Mouse (Mus musculus) right cerebral cortex, postnatal 4 days (tissue): Measurements from ENCODE around the gene Snd1.

ENCODE experiments used
- DNase-seq: peaks from one replicate; pipeline ENCODE4 v3.0.0-alpha.2; 2022

Snd1 gene

GRCm38 (mm10) chr6:28717203-28717844 lies 242.4 kb downstream of the Snd1 start:
- DNase-seq, result no peak

GRCm38 (mm10) chr6:28717845-28718237 lies 242.9 kb downstream of the Snd1 start:
- DNase-seq, result no peak

DNA sequence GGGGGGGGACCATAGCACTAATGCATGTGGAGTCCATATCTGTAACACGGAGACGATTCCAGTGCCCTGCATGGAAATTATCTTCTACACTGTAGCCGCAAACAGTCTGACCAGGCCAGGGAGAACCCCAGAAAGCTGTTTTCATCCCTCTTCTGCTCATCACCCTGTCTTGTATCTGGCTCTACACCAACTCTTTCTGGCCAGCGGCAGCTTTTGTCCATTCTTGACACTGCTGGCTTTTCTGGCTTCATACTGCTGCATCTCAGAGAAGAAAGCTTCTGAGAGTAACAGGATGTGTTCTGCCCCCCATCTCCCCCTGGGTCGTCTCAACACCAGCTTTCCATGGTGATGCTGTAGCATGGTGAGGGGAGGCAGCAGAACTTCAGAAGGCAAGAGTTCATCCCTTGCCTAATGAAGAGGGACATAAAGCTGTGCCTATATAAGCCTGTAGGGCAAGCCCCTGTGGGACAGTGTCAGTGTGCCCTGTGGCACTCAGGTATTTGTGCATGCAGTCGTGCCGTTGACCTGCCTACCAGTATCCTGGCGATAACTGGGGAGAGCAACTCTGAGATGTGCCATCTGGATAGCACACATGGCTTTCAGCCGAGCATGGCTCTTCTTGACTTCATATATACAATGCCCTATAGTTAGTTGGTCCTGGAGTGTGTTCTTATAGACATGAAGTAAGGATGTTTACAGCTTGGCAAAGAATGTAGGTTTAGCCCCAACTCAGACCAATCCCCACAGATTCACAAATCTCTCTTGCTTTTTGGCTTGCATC lies 245.6 kb downstream of the Snd1 start:
- DNase-seq, result no peak

GRCm38 (mm10) chr6:28723059-28723458 lies 248.1 kb downstream of the Snd1 start:
- no peak for DNase-seq

DNA sequence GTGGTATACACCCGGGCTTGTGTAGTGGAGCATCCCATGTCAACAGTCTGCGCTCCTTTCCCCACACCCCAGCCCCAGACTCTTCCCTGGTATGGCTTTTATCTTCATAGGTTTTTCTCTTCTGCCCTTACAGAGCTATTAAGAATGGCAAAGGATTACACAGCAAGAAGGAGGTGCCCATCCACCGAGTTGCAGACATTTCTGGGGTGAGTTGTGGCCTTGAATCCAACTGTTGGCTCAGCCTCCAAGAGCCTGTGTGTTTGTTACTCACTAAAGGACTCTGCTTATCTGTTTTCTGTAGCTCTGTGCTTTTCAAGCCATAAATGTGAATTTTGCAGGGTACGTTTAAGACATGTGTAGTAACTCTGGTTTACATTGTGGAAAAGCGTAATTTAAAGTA lies 249.8 kb downstream of the Snd1 start:
- DNase-seq, result no peak

- no peak for DNase-seq
These were observed 254.3 kb downstream of the Snd1 start for GRCm38 (mm10) chr6:28729236-28729635.

DNA sequence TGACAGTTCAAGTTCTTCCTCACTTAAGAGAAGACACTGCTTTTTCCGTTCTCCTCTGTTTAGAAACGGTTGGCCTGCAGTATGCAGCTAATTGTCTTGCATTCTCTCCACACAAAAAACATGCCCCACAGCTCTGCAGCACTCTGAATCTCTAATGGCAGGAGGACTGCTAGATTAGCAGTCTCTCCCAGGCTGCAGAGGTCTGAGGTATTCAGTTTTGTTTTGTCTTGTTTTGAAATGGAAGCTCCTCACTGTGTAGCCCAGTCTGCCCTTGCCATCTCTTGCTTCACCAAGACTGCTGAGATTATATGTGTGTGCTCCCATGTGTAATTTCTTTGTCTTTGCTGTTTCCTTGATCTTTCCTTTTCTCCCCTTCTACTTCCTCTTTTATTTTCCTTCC lies 254.7 kb downstream of the Snd1 start:
- no peak for DNase-seq

DNA sequence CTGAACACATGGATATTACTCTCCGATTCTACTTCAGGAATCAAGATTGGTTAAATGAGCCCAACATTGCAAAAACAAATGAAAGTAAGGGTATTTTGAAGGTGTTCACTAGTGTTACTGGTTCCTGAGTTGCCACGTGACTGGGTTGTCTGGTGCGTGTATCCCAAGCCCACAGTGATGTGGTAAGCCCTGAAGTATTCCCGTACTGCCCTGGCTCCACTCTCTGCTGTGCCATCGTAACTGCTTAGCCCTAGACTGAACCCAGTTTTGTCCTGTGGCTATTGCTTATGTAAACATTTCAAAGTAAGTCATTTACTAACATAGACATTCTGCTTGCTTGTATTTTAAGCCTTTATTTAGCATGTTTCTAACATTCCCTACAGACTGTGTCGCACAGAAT lies 256.3 kb downstream of the Snd1 start:
- DNase-seq, result no peak

- no peak for DNase-seq
These were observed 259.1 kb downstream of the Snd1 start for GRCm38 (mm10) chr6:28733884-28734647.

GRCm38 (mm10) chr6:28735116-28735515 lies 260.2 kb downstream of the Snd1 start:
- no peak for DNase-seq

DNA sequence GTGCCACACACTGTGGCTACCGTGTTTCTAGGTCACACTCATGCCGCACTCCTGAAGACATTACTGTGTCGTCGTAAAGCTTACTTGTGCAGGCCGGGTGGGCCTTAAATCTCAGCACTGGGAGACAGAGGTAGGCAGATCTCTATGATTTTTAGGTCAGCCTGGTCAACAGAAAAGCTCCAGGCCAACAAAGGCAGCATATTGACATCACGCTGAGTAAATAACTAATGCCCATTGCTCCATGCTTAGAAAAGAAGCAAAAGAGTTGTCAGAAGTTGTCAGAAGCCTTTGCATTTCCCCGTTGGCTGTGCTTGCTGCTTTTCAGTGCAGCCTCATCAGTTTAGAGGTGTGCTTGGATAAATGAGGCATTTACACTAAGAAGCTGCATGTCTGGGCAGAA lies 261.7 kb downstream of the Snd1 start:
- no peak for DNase-seq

DNA sequence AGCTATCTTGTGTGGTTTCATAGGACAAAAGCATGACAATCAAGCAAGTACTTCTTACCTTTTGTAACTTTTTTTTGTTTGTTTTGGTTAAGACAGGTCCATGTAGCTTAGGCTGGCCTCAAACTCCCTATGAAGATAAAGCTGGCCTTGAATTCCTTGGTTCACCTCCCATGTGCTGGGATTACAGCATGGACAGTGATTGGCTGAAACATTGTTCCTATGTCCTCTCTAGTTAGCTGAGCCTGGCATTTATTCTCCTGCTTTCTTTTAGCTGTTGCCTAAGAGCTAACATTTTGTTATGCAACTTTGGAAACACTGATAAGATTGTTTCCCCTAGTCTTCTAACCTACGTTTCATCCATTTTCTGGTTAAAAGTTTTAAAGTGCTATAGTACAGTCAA lies 262.7 kb downstream of the Snd1 start:
- no peak for DNase-seq

DNA sequence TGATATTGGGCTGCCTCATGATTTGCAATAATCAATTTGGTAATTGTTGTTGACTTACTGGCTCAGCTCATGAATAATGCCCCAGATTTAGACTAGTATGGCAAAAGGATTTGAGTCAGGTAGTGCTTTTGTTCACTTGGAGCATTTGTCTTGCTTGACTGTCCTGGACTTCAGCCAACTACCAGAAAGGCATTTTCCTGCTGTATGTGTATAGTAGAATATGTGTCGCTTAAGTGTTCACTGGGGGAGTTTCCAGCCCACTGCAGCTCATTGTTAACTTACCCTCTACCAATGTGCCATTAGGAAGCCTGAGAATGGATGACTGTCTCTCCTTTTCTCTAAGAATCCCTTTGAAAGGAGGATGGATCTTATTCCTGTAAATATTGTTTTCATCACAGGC lies 268.6 kb downstream of the Snd1 start:
- no peak for DNase-seq

DNA sequence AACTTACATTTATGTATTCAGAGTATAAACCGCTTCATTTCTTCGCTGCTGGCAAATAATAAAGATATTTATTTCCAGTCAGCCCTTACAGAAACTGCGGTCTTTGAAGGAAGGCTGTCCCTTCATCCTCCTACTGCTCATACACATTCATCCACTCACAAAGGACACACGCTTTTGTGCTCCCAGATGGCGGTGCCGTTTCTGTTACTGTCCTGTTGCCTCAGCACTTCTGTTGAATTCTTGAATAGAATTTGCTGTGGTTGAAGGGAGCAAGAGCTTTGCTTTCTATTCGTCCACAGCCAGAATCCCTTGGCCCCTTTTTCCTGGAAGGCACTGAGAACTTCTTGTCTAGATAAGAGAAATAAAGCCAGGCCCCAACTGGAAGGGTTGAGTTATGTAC lies 270.9 kb downstream of the Snd1 start:
- DNase-seq, result no peak

DNA sequence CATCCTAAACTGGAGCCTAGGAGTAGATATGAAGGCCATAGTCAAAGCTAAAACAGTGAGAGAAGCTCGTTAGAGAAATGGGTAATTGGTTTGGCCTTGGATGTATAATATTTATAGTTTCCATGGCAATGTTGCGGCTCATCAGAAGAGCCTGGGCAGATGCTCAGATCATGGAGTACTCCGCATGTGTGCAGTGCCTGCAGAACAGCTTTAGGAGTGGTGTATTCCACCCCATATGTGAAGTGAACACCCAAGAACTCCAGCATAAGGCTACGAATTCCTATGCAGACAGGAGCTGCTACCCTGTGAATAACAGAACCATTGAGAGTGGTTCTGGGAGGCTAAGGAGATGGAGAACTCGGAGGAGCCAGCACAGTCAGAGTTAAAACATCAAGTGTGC lies 272.1 kb downstream of the Snd1 start:
- DNase-seq, result no peak

DNA sequence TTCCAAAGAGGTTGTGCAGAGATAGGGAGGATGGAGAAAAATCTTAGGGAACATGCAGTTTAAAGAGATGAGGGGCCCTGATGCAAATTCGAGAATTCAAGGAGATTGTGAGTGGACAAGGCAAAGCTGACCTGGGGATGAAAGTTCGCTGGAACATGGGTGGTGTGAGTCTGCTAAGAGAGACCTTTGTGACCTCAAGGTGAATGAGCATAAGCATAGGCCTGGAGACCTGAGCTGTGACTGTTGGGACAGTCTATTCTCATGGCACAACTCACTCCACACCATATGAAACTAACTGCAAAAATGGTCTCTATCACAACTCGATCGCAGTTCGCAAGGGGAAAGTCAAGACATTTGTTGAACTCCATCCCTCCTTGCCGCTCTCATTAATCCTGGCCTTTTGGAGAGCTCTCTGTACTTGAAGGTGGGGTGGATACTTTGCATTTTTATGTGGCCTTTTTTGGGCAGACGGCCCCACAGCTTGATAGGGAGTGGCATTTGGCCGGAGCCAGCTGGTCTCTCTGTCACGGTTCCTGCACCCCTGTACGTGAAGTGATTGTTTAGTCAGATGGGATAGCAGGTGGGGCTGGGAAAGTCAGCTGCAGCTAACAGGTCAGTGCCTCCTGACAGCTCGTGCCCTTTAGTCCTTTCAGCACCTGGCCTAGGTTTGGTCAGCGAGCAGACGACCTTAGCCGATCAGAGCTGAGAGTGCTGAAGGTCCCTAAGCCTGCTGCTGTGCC lies 273.2 kb downstream of the Snd1 start:
- DNase-seq, result no peak

DNA sequence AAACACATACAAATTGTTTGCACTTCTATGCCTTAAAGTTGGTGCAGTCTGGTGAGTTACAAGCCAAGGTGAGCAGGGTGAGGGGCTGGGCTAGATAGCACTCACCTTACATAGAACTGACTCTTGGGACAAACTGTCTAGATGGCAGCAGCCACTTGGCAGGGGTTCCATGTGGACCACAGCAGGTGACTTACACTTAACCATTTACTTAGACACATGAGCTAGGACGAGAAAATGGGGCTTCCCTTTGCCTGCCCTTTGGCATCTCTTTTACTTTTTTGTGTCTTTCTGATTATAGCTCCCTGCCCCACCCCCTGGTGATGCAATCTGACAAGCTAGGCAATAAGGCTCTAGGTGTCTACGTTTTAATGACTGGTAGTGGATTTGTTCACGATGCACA lies 274.3 kb downstream of the Snd1 start:
- DNase-seq, result no peak

DNA sequence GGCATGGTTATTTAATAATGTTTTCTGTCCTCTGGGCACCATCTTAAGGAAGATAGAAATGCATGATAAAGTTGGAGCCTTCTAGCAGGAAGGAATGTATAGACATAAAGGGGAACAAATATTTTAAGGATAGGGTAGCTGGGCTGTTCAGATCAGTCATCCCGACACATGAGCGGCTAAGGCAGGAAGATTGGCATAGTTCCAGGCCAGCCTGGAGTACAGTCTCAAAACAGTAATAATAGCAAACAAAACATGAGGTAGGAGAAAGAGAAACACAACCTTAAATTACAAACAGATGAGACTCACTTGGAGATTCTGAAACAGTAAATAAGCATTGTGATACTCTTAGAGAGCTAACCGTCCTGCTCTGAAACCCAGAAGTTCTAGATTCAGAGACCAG lies 276.2 kb downstream of the Snd1 start:
- no peak for DNase-seq

DNA sequence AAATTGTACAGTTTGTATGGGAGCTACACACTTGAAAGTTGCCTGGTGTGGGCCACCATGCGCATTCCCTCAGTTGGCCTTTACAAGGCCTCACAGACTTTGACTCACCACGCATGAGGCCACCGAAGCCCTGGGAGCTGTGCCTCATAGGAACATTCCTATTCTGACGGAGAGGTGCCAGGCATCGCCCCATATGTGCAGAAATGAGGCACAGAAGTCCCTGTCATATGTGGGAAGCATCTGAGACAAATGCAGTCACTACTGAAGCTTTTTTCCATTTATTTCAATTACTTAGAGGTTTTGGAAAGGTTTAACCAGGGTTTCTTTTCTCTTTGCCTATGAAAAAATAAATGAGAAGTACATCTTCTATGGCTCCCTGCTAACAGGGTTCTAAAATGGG lies 278.3 kb downstream of the Snd1 start:
- DNase-seq, result peak; percentile 34

GRCm38 (mm10) chr6:28753681-28754080 lies 278.7 kb downstream of the Snd1 start:
- DNase-seq, result no peak

- no peak for DNase-seq
These were observed 279.4 kb downstream of the Snd1 start for GRCm38 (mm10) chr6:28754127-28754898.

DNA sequence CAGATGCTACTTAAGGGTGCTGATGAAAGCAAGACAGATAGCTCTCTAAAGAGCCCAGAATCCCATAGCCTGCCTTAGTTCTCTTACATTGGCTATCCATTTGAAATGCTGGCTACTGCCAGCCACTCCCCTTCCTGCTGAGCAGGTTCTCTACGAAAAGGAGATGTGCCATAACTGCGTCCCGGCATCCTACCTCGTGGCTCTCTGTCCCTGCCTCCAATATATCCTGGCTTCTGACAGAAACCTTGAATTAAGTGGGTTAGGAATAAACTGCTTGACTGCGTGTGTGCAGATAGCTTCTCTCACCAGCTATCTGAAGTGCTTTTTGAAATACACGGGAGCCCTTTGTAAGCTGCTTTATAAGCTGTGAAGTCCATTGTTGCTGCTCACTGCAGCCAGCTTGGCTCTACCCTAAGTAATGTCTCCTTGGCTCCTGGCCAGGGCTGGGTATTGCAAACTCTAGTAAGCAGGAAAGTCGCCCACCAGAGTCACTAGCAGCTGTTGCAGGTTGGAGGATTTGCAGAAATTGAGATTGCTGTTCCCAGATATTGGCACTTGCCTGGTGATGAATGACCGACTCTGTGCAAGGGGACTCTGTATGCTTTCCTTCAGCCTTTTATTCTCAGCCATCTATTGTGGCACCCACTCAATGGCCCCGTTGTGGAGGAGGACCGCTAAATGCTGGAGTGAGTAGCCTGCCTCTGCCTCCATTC lies 281.5 kb downstream of the Snd1 start:
- peak; percentile 74 for DNase-seq
